Mouse (Mus musculus): Measurements from ENCODE around the gene Prkce. TPM values are rescaled to one million over a fixed set of nuclear protein-coding genes. Genes with fewer than 3 reads are reported as not detected.
A peak's percentile ranks its signal among the peaks of the same experiment; 100 is the strongest.

Prkce gene
- polyA plus RNA-seq, 1 experiment from 2014 or later, result 6.7 TPM

DNA sequence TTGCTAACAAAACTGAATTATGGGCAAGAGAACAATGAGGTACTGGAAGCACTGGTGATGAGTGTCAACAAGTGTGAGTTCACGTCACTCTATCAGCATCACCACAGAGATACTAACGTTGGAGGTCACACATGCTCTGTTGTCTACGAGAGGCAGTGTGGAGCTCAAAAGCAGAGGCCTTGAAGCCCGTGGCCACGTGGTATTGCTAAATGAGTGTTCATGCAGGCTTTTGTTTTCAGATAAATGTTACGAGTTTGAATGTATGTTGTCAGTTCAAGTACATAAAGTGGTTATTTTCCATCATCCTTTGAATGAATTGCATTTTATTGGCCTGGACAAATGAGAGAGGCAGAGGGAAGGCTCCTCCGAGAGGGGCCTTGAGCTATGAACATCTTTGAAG is 276.3 kb downstream of the Prkce start:
- Histone ChIP-seq H3K36me3 (no peaks in the 10 kb centered on the region), H3K9ac (no peak overlapping the region), H3K9me3 (peaks cover 6% of the 10 kb centered on the region; the same call in 1 of the 2 replicates), H3K27me3 (no peaks in the 10 kb centered on the region), H3K4me1 (peaks cover 11% of the 10 kb centered on the region), H3K27ac (no peak overlapping the region), H3K4me2 (replicated peaks) (no peak overlapping the region), H3K4me3 (no peak overlapping the region)
- no peak for ATAC-seq (ENCODE audit: low FRiP score, low read depth)
- WGBS, result 80% methylated on average over 7 of the region's 7 CpGs

DNA sequence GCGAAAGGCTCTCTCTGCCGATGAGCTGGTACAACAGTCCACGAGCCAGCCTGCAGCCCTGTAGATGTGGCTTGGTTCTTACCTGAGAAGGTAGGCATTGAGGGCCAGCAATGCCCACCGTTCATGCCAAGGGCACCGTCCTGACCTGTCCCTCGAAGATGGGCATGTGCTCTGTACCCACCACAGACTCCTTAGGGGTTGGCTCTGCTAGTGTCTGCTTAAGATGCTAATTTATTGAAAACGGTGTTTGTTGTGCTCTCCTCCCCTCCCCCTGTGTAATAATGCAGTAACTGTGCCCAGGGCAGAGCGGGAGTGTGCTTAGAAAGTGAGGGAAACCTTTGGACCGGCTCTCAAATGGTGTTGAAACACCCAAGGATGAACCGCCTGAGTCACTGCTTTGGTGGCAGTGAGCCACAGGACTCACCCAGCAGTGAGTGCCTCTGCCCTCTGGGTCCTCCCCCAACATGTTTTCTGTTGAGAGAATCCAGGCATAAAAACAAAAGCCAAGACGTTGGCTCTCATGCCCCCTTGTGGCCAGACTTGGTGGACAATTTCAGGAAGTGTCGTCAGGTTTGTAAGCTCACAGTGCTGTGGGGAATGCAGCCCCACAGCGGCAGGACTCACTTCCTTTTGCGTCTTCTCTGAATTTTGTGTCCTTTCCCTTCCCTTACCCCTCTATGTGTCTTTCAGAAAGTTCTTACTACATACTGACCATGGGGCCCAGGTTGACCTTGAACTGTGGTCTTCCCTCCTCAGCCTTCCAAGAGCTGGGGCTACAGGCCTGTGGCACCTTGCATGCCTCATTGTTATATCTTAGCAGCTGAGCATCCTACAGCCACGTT is 277.2 kb downstream of the Prkce start:
- peaks cover 6% of the 10 kb centered on the region; the same call in 1 of the 2 replicates for H3K9me3 ChIP-seq
- H3K4me3 ChIP-seq, result no peak overlapping the region
- no peaks in the 10 kb centered on the region for H3K27me3 ChIP-seq
- H3K4me2 ChIP-seq (replicated peaks), result peak overlapping the region; percentile 49
- H3K4me1 ChIP-seq, result peaks cover 11% of the 10 kb centered on the region
- peak; percentile 64; the same call in 1 of the 2 replicates for ATAC-seq (ENCODE audit: low FRiP score, low read depth)
- WGBS, result 37% methylated on average over 15 of the region's 15 CpGs
- 0 out of 2 replicates have a peak overlapping the region, but pooled peaks have one; percentile 29 for H3K27ac ChIP-seq
- peak overlapping the region; percentile 31; the same call in 1 of the 2 replicates for H3K9ac ChIP-seq
- no peaks in the 10 kb centered on the region for H3K36me3 ChIP-seq

GRCm38 (mm10) chr17:86445420-86445720 is 277.8 kb downstream of the Prkce start:
- H3K4me1 ChIP-seq, result peaks cover 11% of the 10 kb centered on the region
- ATAC-seq (ENCODE audit: low FRiP score, low read depth), result no peak
- 25% methylated on average over 3 of the region's 3 CpGs for WGBS
- H3K4me2 ChIP-seq (replicated peaks), result peak overlapping the region; percentile 49; the same call in 1 of the 2 replicates
- H3K27ac ChIP-seq, result 0 out of 2 replicates have a peak overlapping the region, but pooled peaks have one; percentile 29
- no peaks in the 10 kb centered on the region for H3K27me3 ChIP-seq
- H3K9ac ChIP-seq, result no peak overlapping the region
- H3K4me3 ChIP-seq, result no peak overlapping the region
- H3K36me3 ChIP-seq, result no peaks in the 10 kb centered on the region
- peaks cover 6% of the 10 kb centered on the region; the same call in 1 of the 2 replicates for H3K9me3 ChIP-seq

DNA sequence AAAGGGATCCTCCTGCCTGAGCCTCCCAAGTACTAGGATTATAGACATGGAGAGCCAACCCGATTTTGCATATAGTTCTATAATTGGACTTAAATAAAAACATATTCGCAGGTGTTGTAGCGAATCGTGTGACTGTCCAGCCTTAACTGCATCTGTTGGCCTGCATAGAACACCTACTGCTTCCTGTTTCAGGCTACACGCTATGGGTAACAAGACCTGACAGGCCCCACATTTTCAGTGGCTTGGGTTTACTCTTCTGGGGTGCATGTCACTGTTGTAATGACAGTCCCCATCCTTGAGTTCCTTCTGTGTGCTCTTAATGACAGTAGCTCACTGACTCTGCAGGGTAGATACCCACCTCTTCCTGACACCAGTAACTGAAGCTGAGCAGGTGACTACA is 278.3 kb downstream of the Prkce start:
- Histone ChIP-seq H3K4me3 (no peak overlapping the region), H3K36me3 (no peaks in the 10 kb centered on the region)
- WGBS, result 78% methylated on average over 5 of the region's 5 CpGs

DNA sequence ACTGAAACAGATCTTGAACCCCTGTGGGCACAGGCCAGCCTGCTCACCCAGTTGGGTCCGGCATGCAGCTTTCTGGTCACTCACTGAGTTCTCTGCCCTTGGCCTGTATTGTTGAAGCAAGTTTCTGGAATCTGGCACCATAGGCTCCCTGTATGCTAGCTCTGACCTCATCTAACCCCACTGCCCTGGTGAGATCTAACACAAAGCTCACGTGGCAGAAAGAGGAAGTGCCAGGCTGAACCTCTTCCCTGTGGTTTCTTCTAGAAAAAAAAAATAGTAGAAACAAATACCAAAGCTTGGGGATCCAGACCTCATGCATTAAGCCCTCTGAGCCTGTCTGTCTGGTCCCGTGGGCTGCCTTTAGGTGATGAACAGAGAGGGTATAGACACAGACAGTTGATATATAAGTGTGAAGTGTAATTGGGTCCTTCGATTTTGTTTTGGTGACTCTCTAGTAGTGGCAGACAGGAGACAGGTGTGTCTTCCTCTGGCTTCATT is 279.6 kb downstream of the Prkce start:
- Histone ChIP-seq H3K9ac (no peak overlapping the region), H3K4me3 (no peak overlapping the region), H3K27me3 (no peaks in the 10 kb centered on the region), H3K36me3 (no peaks in the 10 kb centered on the region), H3K27ac (no peak overlapping the region), H3K4me1 (peaks cover 11% of the 10 kb centered on the region), H3K4me2 (replicated peaks) (no peak overlapping the region), H3K9me3 (peaks cover 6% of the 10 kb centered on the region; the same call in 1 of the 2 replicates)
- no peak for ATAC-seq (ENCODE audit: low FRiP score, low read depth)
- WGBS, result 74% methylated on average over 4 of the region's 4 CpGs

More for the DNA sequence above, 278.3 kb downstream of the Prkce start:
- H3K4me2 ChIP-seq (replicated peaks), result no peak overlapping the region
- peaks cover 11% of the 10 kb centered on the region for H3K4me1 ChIP-seq
- no peak overlapping the region for H3K9ac ChIP-seq
- no peak for ATAC-seq (ENCODE audit: low FRiP score, low read depth)
- no peaks in the 10 kb centered on the region for H3K27me3 ChIP-seq
- peaks cover 6% of the 10 kb centered on the region; the same call in 1 of the 2 replicates for H3K9me3 ChIP-seq
- H3K27ac ChIP-seq, result no peak overlapping the region

DNA sequence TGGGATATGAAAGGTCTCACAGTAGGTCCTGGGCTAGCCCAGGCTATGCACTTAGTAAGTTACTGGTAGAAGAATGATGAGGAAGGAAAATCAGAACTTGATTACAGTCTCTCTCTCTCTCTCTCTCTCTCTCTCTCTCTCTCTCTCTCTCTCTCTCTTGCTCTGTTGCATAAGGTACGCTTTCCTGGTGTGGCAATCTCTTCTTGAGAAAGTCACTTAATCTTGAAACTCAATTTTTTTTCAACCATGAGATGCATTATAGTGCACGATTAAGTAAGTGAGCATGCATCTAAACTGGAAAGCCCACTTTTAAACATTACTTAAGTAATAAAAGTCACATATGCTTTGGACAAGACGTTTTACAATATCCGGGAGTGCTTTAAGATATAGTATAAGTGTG is 285.3 kb downstream of the Prkce start:
- no peak overlapping the region for H3K4me3 ChIP-seq
- no peak overlapping the region for H3K27ac ChIP-seq
- H3K4me1 ChIP-seq, result peaks cover 4% of the 10 kb centered on the region; the same call in 1 of the 2 replicates
- 82% methylated on average over 4 of the region's 4 CpGs for WGBS
- no peaks in the 10 kb centered on the region for H3K36me3 ChIP-seq
- H3K27me3 ChIP-seq, result no peaks in the 10 kb centered on the region
- H3K9ac ChIP-seq, result no peak overlapping the region
- ATAC-seq (ENCODE audit: low FRiP score, low read depth), result no peak
- H3K9me3 ChIP-seq, result peaks cover 5% of the 10 kb centered on the region; the same call in 1 of the 2 replicates
- no peak overlapping the region for H3K4me2 ChIP-seq (replicated peaks)

- 82% methylated on average over 14 of the region's 14 CpGs for WGBS
- no peak for ATAC-seq (ENCODE audit: low FRiP score, low read depth)
Measured at GRCm38 (mm10) chr17:86453673-86454350, 286.2 kb downstream of the Prkce start.

DNA sequence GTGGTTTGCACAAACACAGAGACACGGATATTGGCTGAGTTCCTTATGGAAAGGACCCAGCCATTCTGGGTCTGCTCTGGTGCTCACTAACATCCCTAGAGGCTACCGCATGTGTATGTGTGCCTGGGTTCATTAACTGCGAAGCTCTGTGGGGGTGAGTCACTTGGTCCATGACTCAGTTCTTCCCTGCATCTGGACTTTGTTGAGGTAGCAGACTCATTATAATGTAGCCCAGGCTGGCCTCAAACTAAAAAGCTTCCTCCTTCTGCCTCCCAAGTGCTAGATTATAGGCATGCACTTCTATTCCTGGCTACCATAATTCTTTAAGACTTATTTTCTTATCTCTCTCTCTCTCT is 286.7 kb downstream of the Prkce start:
- WGBS, result 70% methylated on average over 3 of the region's 3 CpGs
- H3K9me3 ChIP-seq, result no peaks in the 10 kb centered on the region

More at GRCm38 (mm10) chr17:86453673-86454350, 286.2 kb downstream of the Prkce start:
- Histone ChIP-seq H3K36me3 (no peaks in the 10 kb centered on the region), H3K4me2 (replicated peaks) (no peak overlapping the region), H3K9ac (no peak overlapping the region), H3K4me1 (peaks cover 4% of the 10 kb centered on the region; the same call in 1 of the 2 replicates), H3K27me3 (no peaks in the 10 kb centered on the region), H3K9me3 (no peaks in the 10 kb centered on the region), H3K4me3 (no peak overlapping the region), H3K27ac (no peak overlapping the region)

GRCm38 (mm10) chr17:86456512-86456911 is 288.9 kb downstream of the Prkce start:
- no peak; the same call in 1 of the 2 replicates for ATAC-seq (ENCODE audit: low FRiP score, low read depth)
- H3K4me2 ChIP-seq (replicated peaks), result no peak overlapping the region
- no peak overlapping the region for H3K27ac ChIP-seq
- 68% methylated on average over 6 of the region's 6 CpGs for WGBS
- peaks cover 4% of the 10 kb centered on the region; the same call in 1 of the 2 replicates for H3K4me1 ChIP-seq
- no peak overlapping the region for H3K9ac ChIP-seq
- H3K4me3 ChIP-seq, result no peak overlapping the region
- H3K36me3 ChIP-seq, result no peaks in the 10 kb centered on the region
- H3K27me3 ChIP-seq, result no peaks in the 10 kb centered on the region
- no peaks in the 10 kb centered on the region for H3K9me3 ChIP-seq

More for the DNA sequence above, 286.7 kb downstream of the Prkce start:
- peaks cover 4% of the 10 kb centered on the region; the same call in 1 of the 2 replicates for H3K4me1 ChIP-seq
- H3K4me3 ChIP-seq, result no peak overlapping the region
- H3K4me2 ChIP-seq (replicated peaks), result no peak overlapping the region
- no peak for ATAC-seq (ENCODE audit: low FRiP score, low read depth)
- H3K27ac ChIP-seq, result no peak overlapping the region
- no peaks in the 10 kb centered on the region for H3K36me3 ChIP-seq
- H3K9ac ChIP-seq, result no peak overlapping the region
- no peaks in the 10 kb centered on the region for H3K27me3 ChIP-seq

- WGBS, result 77% methylated on average over 11 of the region's 11 CpGs
- Histone ChIP-seq H3K4me1 (peaks cover 4% of the 10 kb centered on the region; the same call in 1 of the 2 replicates), H3K4me3 (no peak overlapping the region), H3K36me3 (no peaks in the 10 kb centered on the region), H3K27ac (no peak overlapping the region), H3K27me3 (no peaks in the 10 kb centered on the region), H3K4me2 (replicated peaks) (no peak overlapping the region), H3K9me3 (no peaks in the 10 kb centered on the region), H3K9ac (no peak overlapping the region)
- ATAC-seq (ENCODE audit: low FRiP score, low read depth), result no peak
Measured at GRCm38 (mm10) chr17:86458302-86458980, 290.9 kb downstream of the Prkce start.

DNA sequence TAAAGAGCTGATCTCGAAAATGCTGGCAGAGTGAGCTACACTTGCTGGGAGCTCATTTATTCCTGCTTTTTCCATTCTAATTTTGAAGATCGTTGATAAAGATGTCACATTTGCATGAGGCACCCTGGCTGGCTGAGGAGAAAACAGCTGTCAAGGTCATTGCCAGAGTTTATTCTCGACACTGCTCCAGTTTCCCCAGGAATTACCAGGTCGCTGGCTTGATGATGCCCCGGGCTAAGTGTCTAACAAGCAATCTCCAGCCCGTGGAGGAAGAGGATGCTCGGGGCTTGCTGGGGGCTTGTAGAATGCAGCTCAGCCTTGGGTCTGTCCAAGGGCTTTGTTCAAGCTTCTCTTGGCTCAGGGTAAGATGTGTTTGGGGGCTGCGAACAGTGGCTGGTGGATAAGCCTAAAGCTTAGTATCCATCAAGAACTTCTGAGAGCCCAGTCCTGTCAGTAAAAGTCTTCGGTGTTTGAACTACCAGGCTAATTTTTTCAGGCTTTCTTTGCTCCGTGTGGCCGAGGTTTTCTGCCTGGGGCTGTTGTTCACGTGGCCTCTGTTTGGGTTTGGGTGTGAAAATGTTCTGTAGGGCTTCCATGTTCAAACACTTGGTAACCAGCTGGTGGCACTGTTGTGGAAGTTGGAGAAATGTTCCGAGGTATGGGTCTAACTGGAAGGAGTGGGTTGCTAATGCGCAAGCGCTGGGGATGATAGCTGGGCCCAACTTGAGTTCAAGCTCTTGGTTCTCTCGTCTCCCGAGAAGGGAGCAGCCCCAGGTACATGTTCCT is 293.3 kb downstream of the Prkce start:
- Histone ChIP-seq H3K4me2 (replicated peaks) (no peak overlapping the region), H3K9me3 (no peaks in the 10 kb centered on the region), H3K27me3 (no peaks in the 10 kb centered on the region), H3K36me3 (no peaks in the 10 kb centered on the region), H3K27ac (no peak overlapping the region), H3K4me1 (peaks cover 8% of the 10 kb centered on the region; the same call in 1 of the 2 replicates), H3K4me3 (no peak overlapping the region), H3K9ac (no peak overlapping the region)
- ATAC-seq (ENCODE audit: low FRiP score, low read depth), result no peak
- WGBS, result 65% methylated on average over 17 of the region's 17 CpGs
